ENCODE assay signal across 9 mouse cellular contexts in the genomic region with DNA sequence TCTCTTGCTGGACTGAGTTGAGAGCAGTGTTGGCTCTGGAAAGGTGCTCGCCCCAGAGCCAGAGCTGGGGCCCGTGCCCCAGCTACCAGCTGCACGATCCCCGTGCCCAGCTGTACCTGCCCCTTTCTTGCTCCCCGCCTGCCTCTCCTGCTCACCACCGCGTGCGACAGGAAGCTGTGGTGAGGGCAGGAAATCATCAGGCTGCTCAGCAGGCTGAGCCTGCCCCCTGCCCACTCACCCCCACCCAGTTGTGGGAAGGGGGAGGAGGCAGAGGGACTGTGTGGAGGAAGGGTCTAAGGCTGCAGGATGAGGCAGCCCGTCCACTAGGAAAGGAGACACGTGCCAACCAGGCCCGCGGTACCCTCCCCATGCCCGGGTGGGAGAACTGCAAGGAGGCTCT. TPM values are rescaled to one million over a fixed set of nuclear protein-coding genes. Genes with fewer than 3 reads are reported as not detected.
A peak's percentile ranks its signal among the peaks of the same experiment; 100 is the strongest.
DNase-seq lines count a peak whose midpoint lies in the region; ATAC-seq and TF ChIP-seq lines count a peak whose summit lies in the region.
"Had no signal": no experiment of that assay in that cellular context is flagged by ENCODE, and none has a peak within 500 bp of the region (broad histone marks: within the 10 kb centered on the region; RNA-seq: fewer than 3 reads in every experiment).

A gene (minus strand): TSS at position 178 of the 400 bp plus-strand sequence.

- no peaks in the 10 kb centered on the region for H3K9me3 ChIP-seq in heart, embryonic 16.5 days (replicated peaks; ENCODE audit: control insufficient read depth, low read length)
- no peaks in the 10 kb centered on the region for H3K9me3 ChIP-seq in liver, postnatal 0 days (ENCODE audit: low read length)
- H3K9me3 ChIP-seq: hindbrain, embryonic 15.5 days had no signal

- H3K36me3 ChIP-seq in heart, embryonic 16.5 days (ENCODE audit: control insufficient read depth, insufficient read depth): peaks cover 26% of the 10 kb centered on the region
- H3K36me3 ChIP-seq in liver, postnatal 0 days (replicated peaks; ENCODE audit: insufficient read depth, low read length): peaks cover 30% of the 10 kb centered on the region

- WGBS in heart, embryonic 16.5 days: 50% methylated on average over 13 of the region's 13 CpGs
- WGBS in liver, postnatal 0 days (ENCODE audit: insufficient replicate concordance): 16% methylated on average over 13 of the region's 13 CpGs

- intact Hi-C loops in left cerebral cortex, postnatal 10 days (cut with DNase I): no loop called here

- no peak within 1 kb of the TSS for H3K27ac ChIP-seq in heart, embryonic 16.5 days (ENCODE audit: low read length)
- no peak within 1 kb of the TSS for H3K27ac ChIP-seq in liver, postnatal 0 days (ENCODE audit: low read depth)
- H3K27ac ChIP-seq: hindbrain, embryonic 15.5 days had no signal

- no peak for TF ChIP-seq CTCF in liver, postnatal 0 days (IDR thresholded peaks at IDR 0.05; ENCODE audit: low read depth)

- DNase-seq in heart, adult 11 months: no peak
- peak; percentile 40 for DNase-seq in ZHBTc4 (ENCODE audit: low read depth, low spot score)
- DNase-seq in liver, postnatal 0 days: peak; percentile 50
- DNase-seq in spleen, postnatal 36 days (ENCODE audit: low spot score in 2 of 2): peak; percentile 82 to 84
- no peak for DNase-seq in left cerebral cortex, postnatal 10 days (ENCODE audit: extremely low spot score in 1 of 2, low spot score in 2 of 2)
- DNase-seq in frontal cortex, postnatal 10 days (ENCODE audit: low spot score in 2 of 2): no peak
- DNase-seq in urinary bladder, postnatal 25 days (ENCODE audit: low spot score): no peak

- ATAC-seq in heart, embryonic 16.5 days (replicated peaks; ENCODE audit: extremely low read depth, insufficient read depth, low FRiP score): peak; percentile 76
- ATAC-seq in liver, postnatal 0 days: peak; percentile 61

- H3K27me3 ChIP-seq in heart, embryonic 16.5 days (ENCODE audit: control insufficient read depth, insufficient read depth, low read length): no peaks in the 10 kb centered on the region
- H3K27me3 ChIP-seq in liver, postnatal 0 days (ENCODE audit: insufficient read depth, low read length): no peaks in the 10 kb centered on the region
- H3K27me3 ChIP-seq: hindbrain, embryonic 15.5 days had no signal

- 0 out of 2 replicates have a peak within 1 kb of the TSS, but pooled peaks have one; percentile 5 for H3K4me2 ChIP-seq in heart, embryonic 16.5 days (ENCODE audit: low read depth, low read length)
- peak within 1 kb of the TSS; percentile 50 for H3K4me2 ChIP-seq in liver, postnatal 0 days (ENCODE audit: low read depth, low read length)
- H3K4me2 ChIP-seq: hindbrain, embryonic 15.5 days had no signal

- no peaks in the 10 kb centered on the region for H3K4me1 ChIP-seq in heart, embryonic 16.5 days (ENCODE audit: control insufficient read depth, insufficient read depth, low read length)
- H3K4me1 ChIP-seq in liver, postnatal 0 days (ENCODE audit: insufficient read depth): no peaks in the 10 kb centered on the region
- H3K4me1 ChIP-seq: hindbrain, embryonic 15.5 days had no signal

- peak within 1 kb of the TSS; percentile 45 for H3K4me3 ChIP-seq in heart, embryonic 16.5 days (ENCODE audit: low read length)
- no peak within 1 kb of the TSS for H3K4me3 ChIP-seq in liver, postnatal 0 days (ENCODE audit: low read depth, low read length)
- H3K4me3 ChIP-seq: hindbrain, embryonic 15.5 days had no signal

- H3K9ac ChIP-seq in heart, embryonic 16.5 days (ENCODE audit: low read length): peak within 1 kb of the TSS; percentile 44
- H3K9ac ChIP-seq in liver, postnatal 0 days (replicated peaks): peak within 1 kb of the TSS; percentile 21; the same call in 1 of the 2 replicates
- H3K9ac ChIP-seq: hindbrain, embryonic 15.5 days had no signal

- no peak for TF ChIP-seq EP300 in liver, postnatal 0 days (IDR thresholded peaks at IDR 0.05; ENCODE audit: low read depth)

RNA-seq across cellular contexts. Expression of the gene that starts here (rescaled TPM):
- polyA plus RNA-seq in heart, embryonic 16.5 days (2015; fragmentation: Nextera tagmentation; extraction: Ambion mirVana): 17.4 and 51.1 TPM in 2 replicates
- polyA plus RNA-seq in liver, postnatal 0 days (2015; fragmentation: Nextera tagmentation; extraction: Ambion mirVana): 8.7 and 9.2 TPM in 2 replicates
- 1 to 10 TPM in 1 of 2 experiments, under 1 TPM in 1; 0.64 to 1.6 TPM for total RNA-seq in left cerebral cortex, postnatal 10 days (2021)

Comparison
In these comparisons a context has a peak if more than half of its experiments do, and no peak if none do; other contexts are left out.
1. DNase-seq: peak in ZHBTc4 (single experiment), liver, postnatal 0 days (single experiment) and spleen, postnatal 36 days (2 of 2); none in heart, adult 11 months (single experiment), left cerebral cortex, postnatal 10 days (0 of 2), frontal cortex, postnatal 10 days (0 of 2) and urinary bladder, postnatal 25 days (single experiment).